Mouse (Mus musculus) layer of hippocampus, postnatal 36 days (tissue): ENCODE data around the gene Ikzf3. TPM values are rescaled to one million over a fixed set of nuclear protein-coding genes. Genes with fewer than 3 reads are reported as not detected.
A peak's percentile ranks its signal among the peaks of the same experiment; 100 is the strongest.

Source experiments
- DNase-seq, 2 experiments: peaks; one replicate each; pipeline ENCODE4 v3.0.0; 2022
- total RNA-seq, 2 experiments: library from RNA; stranded (reverse); gene quantifications; 2 replicates each; pipeline ENCODE4 v1.2.3; 2021

The Ikzf3 gene
- total RNA-seq, 2 experiments from 2014 or later: not detected

GRCm38 (mm10) chr11:98512881-98513280 lies 33.0 kb downstream of the Ikzf3 start:
- no peak for DNase-seq

GRCm38 (mm10) chr11:98510125-98510524 lies 35.7 kb downstream of the Ikzf3 start:
- DNase-seq: no peak

GRCm38 (mm10) chr11:98509434-98509833 lies 36.4 kb downstream of the Ikzf3 start:
- peak; percentile 3 for DNase-seq

GRCm38 (mm10) chr11:98504926-98505325 lies 40.9 kb downstream of the Ikzf3 start:
- DNase-seq: no peak

- no peak for DNase-seq
These were observed 48.2 kb downstream of the Ikzf3 start for GRCm38 (mm10) chr11:98497388-98498288.

GRCm38 (mm10) chr11:98495176-98495719 lies 50.6 kb downstream of the Ikzf3 start:
- DNase-seq: no peak

GRCm38 (mm10) chr11:98493394-98493793 lies 52.4 kb downstream of the Ikzf3 start:
- no peak for DNase-seq

- no peak for DNase-seq
These were observed 52.9 kb downstream of the Ikzf3 start for GRCm38 (mm10) chr11:98492959-98493358.

GRCm38 (mm10) chr11:98491571-98491970 lies 54.3 kb downstream of the Ikzf3 start:
- DNase-seq: no peak

GRCm38 (mm10) chr11:98488540-98489234 lies 57.1 kb downstream of the Ikzf3 start:
- no peak for DNase-seq

- DNase-seq: no peak
These were observed 58.2 kb downstream of the Ikzf3 start for GRCm38 (mm10) chr11:98487526-98488040.

- DNase-seq: no peak
These were observed 60.1 kb downstream of the Ikzf3 start for GRCm38 (mm10) chr11:98485749-98486148.

- DNase-seq: no peak
These were observed 63.8 kb downstream of the Ikzf3 start for GRCm38 (mm10) chr11:98482067-98482466.

GRCm38 (mm10) chr11:98481231-98481630 lies 64.6 kb downstream of the Ikzf3 start:
- DNase-seq: no peak

GRCm38 (mm10) chr11:98479940-98480497 lies 65.8 kb downstream of the Ikzf3 start:
- no peak for DNase-seq

GRCm38 (mm10) chr11:98479026-98479939 lies 66.5 kb downstream of the Ikzf3 start:
- DNase-seq: no peak

- no peak for DNase-seq
These were observed 68.7 kb downstream of the Ikzf3 start for GRCm38 (mm10) chr11:98477011-98477701.

- DNase-seq: no peak
These were observed 69.4 kb downstream of the Ikzf3 start for GRCm38 (mm10) chr11:98476434-98476807.

GRCm38 (mm10) chr11:98475630-98476433 lies 70.0 kb downstream of the Ikzf3 start:
- no peak for DNase-seq

GRCm38 (mm10) chr11:98474967-98475366 lies 70.9 kb downstream of the Ikzf3 start:
- no peak for DNase-seq
